Mouse (Mus musculus) heart, postnatal 10 days (tissue): Measurements from ENCODE around the gene Creb3. TPM values are rescaled to one million over a fixed set of nuclear protein-coding genes. Genes with fewer than 3 reads are reported as not detected.

Source experiments
- DNase-seq, 2 experiments: peaks; one replicate each; pipeline ENCODE4 v3.0.0; 2021
- intact Hi-C: fragments of 180-260 bp; cut with DNase I; formaldehyde crosslinking; loops from one replicate; pipeline ENCODE4 v1.15.1; 2025
- total RNA-seq, 2 experiments: library from RNA; stranded (reverse); gene quantifications; 2 replicates each; pipeline ENCODE4 v1.2.3; 2021

The Creb3 gene
- total RNA-seq, 2 experiments from 2014 or later, result 57.2 to 61.8 TPM

DNA sequence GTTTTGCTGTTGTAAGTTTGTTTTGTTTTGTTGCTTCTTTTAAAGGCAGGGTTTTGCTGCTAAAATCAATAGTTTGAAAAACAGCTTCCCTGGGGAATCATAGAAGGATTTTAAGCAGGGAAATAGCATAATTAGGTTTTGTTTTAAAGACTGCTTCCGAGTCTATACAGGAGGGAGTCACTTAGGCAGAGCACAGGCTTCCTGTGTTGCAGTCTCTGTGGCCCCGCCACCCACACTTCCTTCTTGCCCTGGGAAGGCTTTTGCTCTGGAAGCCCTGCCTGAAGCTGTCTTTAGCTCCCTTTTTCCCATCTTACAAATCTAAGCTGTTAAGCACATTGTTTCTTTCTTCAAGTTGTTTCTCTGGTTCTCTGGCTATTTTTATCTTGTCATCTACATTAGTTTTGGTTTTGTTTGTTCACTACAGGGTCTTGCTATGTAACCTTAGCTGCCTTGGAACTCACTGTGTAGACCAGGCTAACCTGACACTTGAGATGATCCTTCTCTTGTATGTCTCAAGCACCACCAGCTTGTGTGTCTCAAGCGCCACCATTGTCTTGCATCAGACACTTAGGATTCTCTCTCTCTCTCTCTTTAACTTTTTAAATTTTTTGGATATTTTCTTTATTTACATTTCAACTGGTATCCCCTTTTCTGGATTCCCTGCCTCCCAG is 51.1 kb downstream of the Creb3 start:
- DNase-seq, result peak in 1 of 2 experiments; percentile 45
- intact Hi-C loops, result no loop called here

Other genes starting within 250 kb of the Creb3 start
- gene Rusc2, start 180.4 kb upstream of the Creb3 start, total RNA-seq, result 10 to 100 TPM; 42.9 to 61.4 TPM
- gene Fam166b, start 133.2 kb upstream of the Creb3 start, total RNA-seq, result under 1 TPM in 1 of 2 experiments, not detected in 1; 0.62 TPM
- 10 to 100 TPM; 42.3 to 42.6 TPM for gene Tesk1, start 120.4 kb upstream of the Creb3 start, total RNA-seq
- gene Cd72, start 107.7 kb upstream of the Creb3 start, total RNA-seq, result under 1 TPM; 0.45 to 0.60 TPM
- gene Sit1, start 78.6 kb upstream of the Creb3 start, total RNA-seq, result under 1 TPM in 1 of 2 experiments, not detected in 1; 0.38 TPM
- 10 to 100 TPM; 26.1 to 27.3 TPM for gene Ccdc107, start 69.4 kb upstream of the Creb3 start, total RNA-seq
- 1 to 10 TPM; 4.0 to 5.2 TPM for gene Arhgef39, start 62.6 kb upstream of the Creb3 start, total RNA-seq
- gene Car9, start 55.4 kb upstream of the Creb3 start, total RNA-seq, result under 1 TPM; 0.30 to 0.79 TPM
- 10 to 100 TPM; 55.5 to 57.3 TPM for gene Tpm2, start 38.6 kb upstream of the Creb3 start, total RNA-seq
- 100 to 1,000 TPM; 147 to 167 TPM for gene Tln1, start 359 bp downstream of the Creb3 start, total RNA-seq
- 10 to 100 TPM; 42.1 to 45.5 TPM for gene Rgp1, start 16.4 kb downstream of the Creb3 start, total RNA-seq
- gene Gba2, start 16.5 kb downstream of the Creb3 start, total RNA-seq, result 10 to 100 TPM; 15.4 to 15.6 TPM
- gene Msmp, start 22.2 kb downstream of the Creb3 start, total RNA-seq, result under 1 TPM; 0.36 to 0.37 TPM
- 10 to 100 TPM; 42.9 to 45.1 TPM for gene Npr2, start 69.6 kb downstream of the Creb3 start, total RNA-seq
- under 1 TPM; 0.19 to 0.52 TPM for gene Spag8, start 91.3 kb downstream of the Creb3 start, total RNA-seq
- gene Hint2, start 94.1 kb downstream of the Creb3 start, total RNA-seq, result 100 to 1,000 TPM; 110 to 112 TPM
- 10 to 100 TPM; 15.0 to 15.2 TPM for gene Tmem8b, start 106.6 kb downstream of the Creb3 start, total RNA-seq
- gene Fam221b, start 106.8 kb downstream of the Creb3 start, total RNA-seq, result under 1 TPM; 0.25 to 0.26 TPM
- gene Olfr70, start 138.5 kb downstream of the Creb3 start, total RNA-seq, result not detected
- not detected for gene Olfr71, start 147.9 kb downstream of the Creb3 start, total RNA-seq
- gene Hrct1, start 164.9 kb downstream of the Creb3 start, total RNA-seq, result 1 to 10 TPM; 4.5 to 6.1 TPM
- 1 to 10 TPM; 4.2 to 5.1 TPM for gene Spaar, start 167.7 kb downstream of the Creb3 start, total RNA-seq
- gene Olfr159, start 208.7 kb downstream of the Creb3 start, total RNA-seq, result not detected